Mouse (Mus musculus): ENCODE data around the gene Gtf2h3. TPM values are rescaled to one million over a fixed set of nuclear protein-coding genes. Genes with fewer than 3 reads are reported as not detected.
"Not testable (repeated sequence)": the region's sequence is repeated elsewhere in the genome, so short reads cannot be mapped to it uniquely, and the experiment has no call there.

Gtf2h3 gene
- polyA plus RNA-seq, 1 experiment from 2014 or later: 40.4 TPM

GRCm38 (mm10) chr5:124628448-124629363 is 49.8 kb downstream of the Gtf2h3 start, which contains the start of gene Atp6v0a2:
TSS of gene Atp6v0a2 (plus strand) at chr5:124628576.
- no peaks in the 10 kb centered on the region for H3K27me3 ChIP-seq
- H3K4me2 ChIP-seq: peak within 1 kb of the TSS; percentile 96
- ATAC-seq (ENCODE audit: low read depth): peak; percentile 96
- H3K36me3 ChIP-seq: peaks cover 30% of the 10 kb centered on the region
- H3K4me3 ChIP-seq: peak within 1 kb of the TSS; percentile 98
- no peaks in the 10 kb centered on the region for H3K9me3 ChIP-seq
- H3K27ac ChIP-seq (replicated peaks): peak within 1 kb of the TSS; percentile 76
- WGBS: under 1% methylated on average over 53 of the region's 58 CpGs
- peak within 1 kb of the TSS; percentile 97 for H3K9ac ChIP-seq
- peaks cover 22% of the 10 kb centered on the region for H3K4me1 ChIP-seq (replicated peaks)

- ATAC-seq (ENCODE audit: low read depth): no peak
- no peaks in the 10 kb centered on the region for H3K27me3 ChIP-seq
- H3K4me1 ChIP-seq (replicated peaks): peaks cover 22% of the 10 kb centered on the region
- H3K4me2 ChIP-seq: peak overlapping the region; percentile 96
- peak overlapping the region; percentile 74; the same call in 1 of the 2 replicates for H3K27ac ChIP-seq (replicated peaks)
- H3K4me3 ChIP-seq: peak overlapping the region; percentile 98
- no peaks in the 10 kb centered on the region for H3K9me3 ChIP-seq
- 26% methylated on average over 11 of the region's 11 CpGs for WGBS
- peaks cover 31% of the 10 kb centered on the region for H3K36me3 ChIP-seq
- peak overlapping the region; percentile 97 for H3K9ac ChIP-seq
Measured at GRCm38 (mm10) chr5:124629641-124630040, 50.7 kb downstream of the Gtf2h3 start.

- H3K9ac ChIP-seq: no peak overlapping the region
- ATAC-seq (ENCODE audit: low read depth): no peak
- H3K4me3 ChIP-seq: no peak overlapping the region
- peaks cover 22% of the 10 kb centered on the region for H3K4me1 ChIP-seq (replicated peaks)
- H3K9me3 ChIP-seq: no peaks in the 10 kb centered on the region
- peaks cover 41% of the 10 kb centered on the region for H3K36me3 ChIP-seq
- H3K4me2 ChIP-seq: no peak overlapping the region
- H3K27ac ChIP-seq (replicated peaks): no peak overlapping the region
- H3K27me3 ChIP-seq: no peaks in the 10 kb centered on the region
- 97% methylated on average over 11 of the region's 11 CpGs for WGBS
Measured at GRCm38 (mm10) chr5:124631685-124632084, 52.7 kb downstream of the Gtf2h3 start.

GRCm38 (mm10) chr5:124632461-124632860 is 53.5 kb downstream of the Gtf2h3 start:
- Histone ChIP-seq H3K27ac (replicated peaks) (no peak overlapping the region), H3K9me3 (no peaks in the 10 kb centered on the region), H3K4me1 (replicated peaks) (peaks cover 22% of the 10 kb centered on the region), H3K27me3 (no peaks in the 10 kb centered on the region), H3K4me3 (no peak overlapping the region), H3K36me3 (peaks cover 47% of the 10 kb centered on the region), H3K9ac (no peak overlapping the region), H3K4me2 (no peak overlapping the region)
- no peak for ATAC-seq (ENCODE audit: low read depth)
- WGBS: 81% methylated on average over 5 of the region's 5 CpGs

- ATAC-seq (ENCODE audit: low read depth): no peak
- peaks cover 56% of the 10 kb centered on the region for H3K36me3 ChIP-seq
- no peak overlapping the region for H3K9ac ChIP-seq
- H3K27me3 ChIP-seq: no peaks in the 10 kb centered on the region
- no peak overlapping the region for H3K27ac ChIP-seq (replicated peaks)
- H3K4me2 ChIP-seq: no peak overlapping the region
- 88% methylated on average over 2 of the region's 2 CpGs for WGBS
- H3K4me3 ChIP-seq: no peak overlapping the region
- H3K9me3 ChIP-seq: no peaks in the 10 kb centered on the region
- H3K4me1 ChIP-seq (replicated peaks): peaks cover 15% of the 10 kb centered on the region
Measured at GRCm38 (mm10) chr5:124633425-124633824, 54.5 kb downstream of the Gtf2h3 start.

- H3K27ac ChIP-seq (replicated peaks); H3K9ac ChIP-seq; ATAC-seq (ENCODE audit: low read depth); H3K4me1 ChIP-seq (replicated peaks); H3K4me2 ChIP-seq; H3K4me3 ChIP-seq; H3K9me3 ChIP-seq; H3K27me3 ChIP-seq: not testable (repeated sequence)
- peaks cover 72% of the 10 kb centered on the region for H3K36me3 ChIP-seq
- 79% methylated on average over 4 of the region's 4 CpGs for WGBS
Measured at GRCm38 (mm10) chr5:124635068-124635467, 56.1 kb downstream of the Gtf2h3 start.

GRCm38 (mm10) chr5:124636139-124636538 is 57.2 kb downstream of the Gtf2h3 start:
- no peak for ATAC-seq (ENCODE audit: low read depth)
- no peaks in the 10 kb centered on the region for H3K4me1 ChIP-seq (replicated peaks)
- no peak overlapping the region for H3K4me2 ChIP-seq
- no peak overlapping the region for H3K4me3 ChIP-seq
- H3K9ac ChIP-seq: no peak overlapping the region
- H3K27me3 ChIP-seq: no peaks in the 10 kb centered on the region
- H3K36me3 ChIP-seq: peaks cover 78% of the 10 kb centered on the region
- 97% methylated on average over 3 of the region's 3 CpGs for WGBS
- H3K9me3 ChIP-seq: no peaks in the 10 kb centered on the region
- H3K27ac ChIP-seq (replicated peaks): no peak overlapping the region

- Histone ChIP-seq H3K4me1 (replicated peaks) (no peaks in the 10 kb centered on the region), H3K27me3 (no peaks in the 10 kb centered on the region), H3K9me3 (no peaks in the 10 kb centered on the region), H3K36me3 (peaks cover 83% of the 10 kb centered on the region), H3K4me3 (no peak overlapping the region), H3K4me2 (no peak overlapping the region), H3K27ac (replicated peaks) (no peak overlapping the region), H3K9ac (no peak overlapping the region)
- ATAC-seq (ENCODE audit: low read depth): no peak
- WGBS: 100% methylated on average over 4 of the region's 4 CpGs
Measured at GRCm38 (mm10) chr5:124636694-124637093, 57.8 kb downstream of the Gtf2h3 start.

- no peaks in the 10 kb centered on the region for H3K4me1 ChIP-seq (replicated peaks)
- 80% methylated on average over 11 of the region's 11 CpGs for WGBS
- H3K9me3 ChIP-seq: no peaks in the 10 kb centered on the region
- H3K9ac ChIP-seq: no peak overlapping the region
- H3K27me3 ChIP-seq: no peaks in the 10 kb centered on the region
- no peak overlapping the region for H3K27ac ChIP-seq (replicated peaks)
- no peak for ATAC-seq (ENCODE audit: low read depth)
- no peak overlapping the region for H3K4me2 ChIP-seq
- H3K4me3 ChIP-seq: no peak overlapping the region
- peaks cover 89% of the 10 kb centered on the region for H3K36me3 ChIP-seq
Measured at GRCm38 (mm10) chr5:124637300-124637699, 58.4 kb downstream of the Gtf2h3 start.

- no peak overlapping the region for H3K27ac ChIP-seq (replicated peaks)
- H3K4me1 ChIP-seq (replicated peaks): no peaks in the 10 kb centered on the region
- H3K9me3 ChIP-seq: no peaks in the 10 kb centered on the region
- WGBS: 94% methylated on average over 13 of the region's 13 CpGs
- no peak for ATAC-seq (ENCODE audit: low read depth)
- no peak overlapping the region for H3K9ac ChIP-seq
- peaks cover 95% of the 10 kb centered on the region for H3K36me3 ChIP-seq
- H3K4me3 ChIP-seq: no peak overlapping the region
- no peaks in the 10 kb centered on the region for H3K27me3 ChIP-seq
- H3K4me2 ChIP-seq: no peak overlapping the region
Measured at GRCm38 (mm10) chr5:124637836-124638235, 58.9 kb downstream of the Gtf2h3 start.
